Mouse (Mus musculus) neutrophil, adult 5-6 weeks (primary cell): ENCODE results near the gene Itpkb. TPM values are rescaled to one million over a fixed set of nuclear protein-coding genes. Genes with fewer than 3 reads are reported as not detected.

ENCODE experiments used
- total RNA-seq: library from RNA; stranded (forward); fragments of 200-1000 nt; gene quantifications from 2 replicates; pipeline ENCODE4 v1.2.3, GENCODE M21; 2017

Itpkb gene
- total RNA-seq, 1 experiment from 2014 or later: 64.6 TPM

Other genes starting within 250 kb of the Itpkb start
- 46.3 TPM in 2 replicates for gene Coq8a, start 130.9 kb upstream of the Itpkb start, total RNA-seq
- gene Psen2, start 67.0 kb upstream of the Itpkb start, total RNA-seq: 66.0 and 74.3 TPM in 2 replicates
- 0.12 and 0.70 TPM in 2 replicates for gene Stum, start 153.0 kb downstream of the Itpkb start, total RNA-seq
- 195 and 202 TPM in 2 replicates for gene Parp1, start 238.4 kb downstream of the Itpkb start, total RNA-seq